Mouse (Mus musculus): ENCODE data around the gene Crygn. TPM values are rescaled to one million over a fixed set of nuclear protein-coding genes. Genes with fewer than 3 reads are reported as not detected.

Crygn gene
- not detected for polyA plus RNA-seq (2015; fragmentation: Illumina TruSeq; extraction: RNeasy Lipid Tissue Mini Kit (QIAGEN cat#74804); ENCODE audit: insufficient read depth, low read depth, low replicate concordance)

DNA sequence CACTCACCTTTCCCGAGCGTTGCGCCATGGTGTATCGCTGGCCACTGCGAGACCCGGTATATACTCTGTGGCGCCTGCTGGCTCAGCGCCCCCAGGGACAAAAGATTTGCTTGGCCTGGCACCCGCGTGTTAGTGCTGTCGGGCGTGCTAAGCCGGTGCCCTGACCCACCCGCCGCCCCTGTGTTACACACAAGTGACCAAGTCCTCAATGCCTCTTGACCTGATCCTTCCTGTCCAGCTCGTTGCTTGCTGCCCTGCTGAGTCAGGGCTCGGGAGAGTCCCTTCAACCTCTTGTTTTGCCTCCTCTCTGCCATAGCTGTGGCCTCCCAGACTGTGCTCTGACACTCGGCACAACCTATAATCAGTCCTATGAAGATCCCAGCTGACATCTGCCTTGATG, at the start of gene Crygn:
Crygn (minus strand) TSS at position 193 of the 400 bp plus-strand sequence.

DNA sequence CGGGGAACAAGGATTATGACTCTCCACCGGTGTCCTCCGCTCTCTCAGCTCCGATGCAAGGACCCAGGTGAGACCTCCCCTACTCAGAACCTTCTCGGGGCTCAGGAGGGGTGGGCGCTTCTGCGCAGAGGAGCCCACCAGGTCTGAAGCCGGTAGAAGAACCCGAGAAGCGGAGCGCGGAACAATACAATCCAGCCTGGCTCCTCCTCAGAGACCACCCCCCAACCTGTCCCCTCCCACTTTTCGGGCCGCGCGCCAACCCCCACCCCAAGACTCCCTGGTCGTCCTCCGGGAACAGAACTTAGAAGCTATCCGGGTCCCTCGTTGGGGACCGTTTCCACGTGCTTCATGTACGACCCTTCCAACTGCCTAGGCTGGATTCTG, 27.3 kb downstream of the Crygn start, which contains the start of gene Wdr86:
Wdr86 (minus strand) TSS at position 240 of the 384 bp plus-strand sequence.

Other genes starting within 250 kb of the Crygn start
- not detected for gene Gbx1, start 230.8 kb downstream of the Crygn start, polyA plus RNA-seq (2015; fragmentation: Illumina TruSeq; extraction: RNeasy Lipid Tissue Mini Kit (QIAGEN cat#74804); ENCODE audit: insufficient read depth, low read depth, low replicate concordance)
- gene Asb10, start 217.0 kb downstream of the Crygn start, polyA plus RNA-seq (2015; fragmentation: Illumina TruSeq; extraction: RNeasy Lipid Tissue Mini Kit (QIAGEN cat#74804); ENCODE audit: insufficient read depth, low read depth, low replicate concordance), result not detected
- not detected for gene 4931409K22Rik, start 201.2 kb downstream of the Crygn start, polyA plus RNA-seq (2015; fragmentation: Illumina TruSeq; extraction: RNeasy Lipid Tissue Mini Kit (QIAGEN cat#74804); ENCODE audit: insufficient read depth, low read depth, low replicate concordance)
- gene Abcf2, start 180.5 kb downstream of the Crygn start, polyA plus RNA-seq (2015; fragmentation: Illumina TruSeq; extraction: RNeasy Lipid Tissue Mini Kit (QIAGEN cat#74804); ENCODE audit: insufficient read depth, low read depth, low replicate concordance), result 8.9 TPM
- gene Chpf2, start 171.3 kb downstream of the Crygn start, polyA plus RNA-seq (2015; fragmentation: Illumina TruSeq; extraction: RNeasy Lipid Tissue Mini Kit (QIAGEN cat#74804); ENCODE audit: insufficient read depth, low read depth, low replicate concordance), result 20.5 TPM
- 5.5 TPM for gene Smarcd3, start 133.6 kb downstream of the Crygn start, polyA plus RNA-seq (2015; fragmentation: Illumina TruSeq; extraction: RNeasy Lipid Tissue Mini Kit (QIAGEN cat#74804); ENCODE audit: insufficient read depth, low read depth, low replicate concordance)
- 11.7 TPM for gene Nub1, start 72.5 kb downstream of the Crygn start, polyA plus RNA-seq (2015; fragmentation: Illumina TruSeq; extraction: RNeasy Lipid Tissue Mini Kit (QIAGEN cat#74804); ENCODE audit: insufficient read depth, low read depth, low replicate concordance)
- 0.65 TPM for gene Wdr86, start 27.3 kb downstream of the Crygn start, polyA plus RNA-seq (2015; fragmentation: Illumina TruSeq; extraction: RNeasy Lipid Tissue Mini Kit (QIAGEN cat#74804); ENCODE audit: insufficient read depth, low read depth, low replicate concordance)
- 15.5 TPM for gene Rheb, start 84.6 kb upstream of the Crygn start, polyA plus RNA-seq (2015; fragmentation: Illumina TruSeq; extraction: RNeasy Lipid Tissue Mini Kit (QIAGEN cat#74804); ENCODE audit: insufficient read depth, low read depth, low replicate concordance)

All from pancreas, adult 10 weeks (tissue).